Mouse (Mus musculus) megakaryocyte, embryonic 14.5 days (primary cell): ENCODE results near the gene Hint1.

Source experiments
- FLI1 ChIP-seq: IDR thresholded peaks from 2 replicates; pipeline ENCODE4 v1.6.1; 2012; ENCODE audit warnings: low read length, inconsistent platforms, mixed read lengths
- GATA1 ChIP-seq: IDR thresholded peaks from 3 replicates; pipeline ENCODE4 v1.6.1; 2012; ENCODE audit warnings: mixed read lengths, low read length, inconsistent platforms, borderline replicate concordance

GRCm38 (mm10) chr11:54909273-54909672, 43.1 kb downstream of the Hint1 start:
- TF ChIP-seq GATA1 (no peak), FLI1 (no peak)
